Mouse (Mus musculus) heart, adult 2 months (tissue): ENCODE measurements around the gene Chmp4b.

Source experiments
- CTCF ChIP-seq: fragments of 200-600 bp; IDR thresholded peaks from 2 replicates; pipeline ENCODE4 v1.8.1; 2022; ENCODE audit warnings: antibody characterized with exemption, mild to moderate bottlenecking, moderate library complexity
- EP300 ChIP-seq: fragments of 200-500 bp; IDR thresholded peaks from 2 replicates; pipeline ENCODE4 v1.6.1; 2011; ENCODE audit warnings: low read depth, low read length, control low read depth; ENCODE audit not compliant: insufficient read depth
- POLR2A ChIP-seq: fragments of 200-500 bp; IDR thresholded peaks from 2 replicates; pipeline ENCODE4 v1.6.1; 2011; ENCODE audit warnings: mild to moderate bottlenecking, low read depth, low read length, control low read depth; ENCODE audit not compliant: insufficient read depth

- TF ChIP-seq CTCF (no peak), POLR2A (no peak), EP300 (no peak)
Observed at GRCm38 (mm10) chr2:154604156-154604555, 47.3 kb upstream of the Chmp4b start.
